Mouse (Mus musculus) layer of hippocampus, adult 11-12 months (tissue): Measurements from ENCODE around the gene Pkd1l3.

ENCODE experiments used
- DNase-seq: peaks from one replicate; pipeline ENCODE4 v3.0.0; 2022; ENCODE audit warnings: low spot score

Gene Pkd1l3

GRCm38 (mm10) chr8:109704565-109705319, 90.4 kb downstream of the Pkd1l3 start:
- no peak for DNase-seq

- peak; percentile 93 for DNase-seq
Measured at GRCm38 (mm10) chr8:109705320-109706075, 91.2 kb downstream of the Pkd1l3 start, which contains the start of gene Zfp821. Gene Zfp821 (plus strand): TSS chr8:109705546.

- peak; percentile 25 for DNase-seq
Measured at GRCm38 (mm10) chr8:109706076-109706873, 92.0 kb downstream of the Pkd1l3 start.

- peak; percentile 73 for DNase-seq
Measured at GRCm38 (mm10) chr8:109706874-109707237, 92.5 kb downstream of the Pkd1l3 start.

GRCm38 (mm10) chr8:109707921-109708320, 93.6 kb downstream of the Pkd1l3 start:
- no peak for DNase-seq

- DNase-seq: no peak
Measured at GRCm38 (mm10) chr8:109712521-109712920, 98.2 kb downstream of the Pkd1l3 start.

GRCm38 (mm10) chr8:109714961-109715360, 100.6 kb downstream of the Pkd1l3 start:
- DNase-seq: no peak
